Mouse (Mus musculus) E14TG2a.4 (cell line): ENCODE results near the gene Defa21.
"Not testable (repeated sequence)": the region's sequence is repeated elsewhere in the genome, so short reads cannot be mapped to it uniquely, and the experiment has no call there.

Experiments
- CTCF ChIP-seq: conservative IDR thresholded peaks from 2 replicates; pipeline ENCODE4 v1.5.1; 2014; ENCODE audit warnings: low read length
- NANOG ChIP-seq: IDR thresholded peaks from 2 replicates; pipeline ENCODE4 v1.6.1; 2014; ENCODE audit warnings: borderline replicate concordance, low read length, mixed read lengths

DNA sequence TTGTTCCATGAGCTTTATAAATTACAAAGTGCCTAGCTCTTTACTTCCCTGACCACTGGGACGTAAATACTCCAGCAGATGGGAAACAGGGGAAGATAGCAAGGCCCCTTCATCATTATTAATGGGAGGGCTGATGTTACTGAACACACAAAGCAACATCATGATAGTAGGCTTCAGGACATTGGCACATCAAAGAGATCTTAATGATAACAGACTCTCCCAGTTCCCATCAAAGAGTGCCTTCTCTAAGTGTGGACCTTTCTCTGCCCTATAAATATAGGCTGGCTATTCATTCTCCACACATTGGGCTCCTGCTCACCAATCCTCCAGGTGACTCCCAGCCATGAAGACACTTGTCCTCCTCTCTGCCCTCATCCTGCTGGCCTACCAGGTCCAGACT lies at the start of gene Defa21:
- not testable (repeated sequence) for TF ChIP-seq CTCF, NANOG
